Mouse (Mus musculus) embryonic facial prominence, embryonic 14.5 days (tissue): ENCODE measurements around the gene Gm10118. TPM values are rescaled to one million over a fixed set of nuclear protein-coding genes. Genes with fewer than 3 reads are reported as not detected.

ENCODE experiments used
- ATAC-seq: fragments of 200-750 bp; cut with Nextera tagmentation; 2 replicates; pipeline ENCODE4 v1.8.0; 2017; ENCODE audit warnings: low read depth, moderate number of reproducible peaks, moderate TSS enrichment
- DNase-seq: peaks from one replicate; pipeline ENCODE4 v3.0.0-alpha.2; 2015; ENCODE audit warnings: low spot score
- H3K27ac ChIP-seq: fragments of 300-500 bp; sonication (generic); replicated peaks from 2 replicates; pipeline ENCODE4 v1.5.1; 2014; ENCODE audit warnings: low read depth, mild to moderate bottlenecking, low read length, moderate library complexity
- H3K27me3 ChIP-seq: fragments of 300-500 bp; sonication (generic); replicated peaks from 2 replicates; pipeline ENCODE4 v1.6.1; 2014; ENCODE audit warnings: low read length; ENCODE audit not compliant: control insufficient read depth, insufficient read depth
- H3K36me3 ChIP-seq: fragments of 300-500 bp; sonication (generic); 2 replicates; pipeline ENCODE4 v1.6.1; 2014; ENCODE audit warnings: low read length, mixed read lengths; ENCODE audit not compliant: control insufficient read depth, insufficient read depth
- H3K4me1 ChIP-seq: fragments of 300-500 bp; sonication (generic); 2 replicates; pipeline ENCODE4 v1.6.1; 2014; ENCODE audit warnings: antibody characterized with exemption, low read length; ENCODE audit not compliant: control insufficient read depth, insufficient read depth
- H3K4me2 ChIP-seq: fragments of 300-500 bp; sonication (generic); 2 replicates; pipeline ENCODE4 v1.6.1; 2014; ENCODE audit warnings: low read depth, mild to moderate bottlenecking, low read length, moderate library complexity, mixed read lengths
- H3K4me3 ChIP-seq: fragments of 300-500 bp; sonication (generic); 2 replicates; pipeline ENCODE4 v1.5.1; 2014; ENCODE audit warnings: low read depth, mild to moderate bottlenecking, low read length
- H3K9ac ChIP-seq: fragments of 300-500 bp; sonication (generic); 2 replicates; pipeline ENCODE4 v1.6.1; 2014; ENCODE audit warnings: low read depth, mild to moderate bottlenecking, low read length, moderate library complexity, mixed read lengths
- H3K9me3 ChIP-seq: fragments of 300-500 bp; sonication (generic); 2 replicates; pipeline ENCODE4 v1.6.1; 2016; ENCODE audit warnings: low read length; ENCODE audit not compliant: control insufficient read depth
- WGBS: fragments of 180-500 bp; shearing (Covaris S2); extraction: QIAGEN DNeasy Blood & Tissue Kit; methylation state at CpG from one replicate; pipeline ENCODE4 v1.1.7; 2014; 5-methylcytosine and 5-hydroxymethylcytosine counted together
- polyA plus RNA-seq: library from polyadenylated mRNA; unstranded; fragments of >200 nt; fragmentation: Nextera tagmentation; extraction: Ambion mirVana; gene quantifications from 2 replicates; pipeline ENCODE4 v1.2.1, GENCODE M21; 2014

The Gm10118 gene
- polyA plus RNA-seq, 1 experiment from 2014 or later = 0.54 TPM

DNA sequence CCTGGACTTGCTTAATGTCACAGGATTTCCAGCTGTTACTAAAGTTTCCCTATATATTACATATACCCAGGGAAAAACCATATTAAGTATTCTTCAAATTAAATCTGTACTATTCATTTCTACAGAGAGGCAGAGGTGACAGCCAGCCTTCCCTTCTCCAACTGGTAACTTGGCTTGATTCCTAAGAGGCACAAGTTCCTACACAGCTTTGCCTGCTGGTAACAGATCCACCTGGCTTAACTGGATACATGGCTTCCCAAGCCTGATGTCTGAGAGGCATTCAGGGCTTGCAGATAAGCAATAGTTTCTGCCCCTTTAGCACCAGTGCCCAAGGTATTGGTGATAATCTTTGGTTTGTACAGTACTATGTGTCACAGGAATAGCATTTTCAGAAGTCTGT lies 27.3 kb downstream of the Gm10118 start:
- Histone ChIP-seq H3K4me1 (no peaks in the 10 kb centered on the region), H3K4me2 (no peak overlapping the region), H3K36me3 (no peaks in the 10 kb centered on the region), H3K9ac (no peak overlapping the region), H3K27me3 (no peaks in the 10 kb centered on the region), H3K4me3 (no peak overlapping the region), H3K27ac (no peak overlapping the region), H3K9me3 (no peaks in the 10 kb centered on the region)
- no peak for ATAC-seq
- no peak for DNase-seq

DNA sequence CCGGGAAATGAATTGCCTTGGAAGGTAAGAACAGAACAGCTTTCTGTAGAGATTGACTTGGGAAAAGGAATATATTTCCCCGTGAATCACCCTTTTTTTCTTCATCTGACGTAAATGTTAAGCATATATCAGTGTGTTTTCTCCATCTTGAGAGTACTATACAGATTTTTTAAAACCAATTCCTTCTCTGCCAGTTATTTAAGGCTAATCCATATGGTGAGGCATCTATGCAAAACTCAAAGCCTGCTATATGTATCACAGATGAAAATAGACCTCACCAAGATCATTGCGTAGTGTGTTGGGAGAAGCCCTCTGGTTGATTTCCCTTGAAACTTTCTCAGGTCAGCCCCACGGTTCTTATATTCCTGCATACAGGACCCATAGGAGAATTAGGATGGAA lies 32.6 kb downstream of the Gm10118 start:
- no peak for DNase-seq
- 92% methylated on average over 5 of the region's 5 CpGs for WGBS

DNA sequence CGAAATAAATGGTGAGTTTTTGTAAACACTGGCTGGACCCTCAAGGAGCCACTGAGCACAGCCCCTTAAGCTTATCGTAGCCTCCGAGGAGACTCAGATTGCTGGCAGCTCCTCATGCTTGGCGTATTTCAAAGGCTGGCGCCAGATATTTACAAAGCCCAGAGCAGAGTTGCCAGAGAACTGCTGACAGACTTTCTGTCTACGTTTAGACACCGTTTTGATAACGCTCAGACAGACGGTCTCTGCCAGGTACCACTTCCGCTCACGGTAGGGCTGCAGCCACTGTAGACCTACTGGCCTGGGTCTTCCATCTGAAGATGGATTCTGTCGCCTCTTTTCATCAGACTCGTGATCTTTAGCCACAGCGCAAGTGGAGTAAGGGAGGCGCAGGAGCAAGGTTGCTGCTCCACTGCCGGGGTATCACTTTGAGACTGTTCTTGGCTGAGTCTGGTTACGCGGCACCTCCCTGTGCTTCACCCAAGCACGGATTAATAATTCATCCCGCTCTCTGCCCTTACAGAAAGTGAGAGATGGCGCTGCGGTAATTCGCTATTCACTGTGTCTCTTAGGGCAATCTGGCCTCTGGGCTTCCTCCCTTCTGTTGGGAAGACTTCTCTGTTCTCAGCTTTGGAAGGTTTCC lies 40.7 kb downstream of the Gm10118 start:
- H3K9ac ChIP-seq = no peak overlapping the region
- DNase-seq (no peak), ATAC-seq (no peak)
- no peak overlapping the region for H3K27ac ChIP-seq
- no peaks in the 10 kb centered on the region for H3K36me3 ChIP-seq
- no peaks in the 10 kb centered on the region for H3K4me1 ChIP-seq
- H3K4me3 ChIP-seq = no peak overlapping the region
- H3K27me3 ChIP-seq = no peaks in the 10 kb centered on the region
- 75% methylated on average over 23 of the region's 23 CpGs for WGBS
- H3K4me2 ChIP-seq = no peak overlapping the region
- H3K9me3 ChIP-seq = no peaks in the 10 kb centered on the region

More for the DNA sequence above, 32.6 kb downstream of the Gm10118 start:
- no peaks in the 10 kb centered on the region for H3K4me1 ChIP-seq
- H3K27ac ChIP-seq = no peak overlapping the region
- no peak for ATAC-seq
- no peak overlapping the region for H3K4me2 ChIP-seq
- H3K4me3 ChIP-seq = no peak overlapping the region
- H3K36me3 ChIP-seq = no peaks in the 10 kb centered on the region
- no peak overlapping the region for H3K9ac ChIP-seq
- no peaks in the 10 kb centered on the region for H3K9me3 ChIP-seq
- no peaks in the 10 kb centered on the region for H3K27me3 ChIP-seq

DNA sequence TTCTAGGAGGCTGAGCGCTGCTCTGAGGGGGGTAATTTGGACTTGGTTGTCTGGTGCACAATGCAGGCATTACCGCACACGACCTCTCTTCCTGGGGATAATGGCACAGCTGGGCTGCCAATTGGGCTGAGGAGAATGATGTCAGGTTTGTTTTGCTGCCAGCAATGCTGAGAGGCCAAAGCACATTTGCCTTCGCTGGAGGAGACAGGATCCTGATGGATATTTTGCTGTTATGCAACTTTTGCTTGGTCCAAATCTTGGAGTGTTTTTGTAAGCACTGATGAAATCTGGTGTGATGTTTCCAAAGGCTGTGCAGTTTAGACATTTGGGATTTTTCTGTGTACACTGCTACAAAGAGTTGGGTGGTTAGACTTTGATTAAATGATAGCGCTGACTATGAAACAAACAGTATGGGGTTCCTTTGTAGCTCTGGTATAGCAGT lies 46.8 kb downstream of the Gm10118 start:
- no peak overlapping the region for H3K9ac ChIP-seq
- H3K9me3 ChIP-seq = no peaks in the 10 kb centered on the region
- no peaks in the 10 kb centered on the region for H3K4me1 ChIP-seq
- no peaks in the 10 kb centered on the region for H3K36me3 ChIP-seq
- no peak overlapping the region for H3K27ac ChIP-seq
- H3K27me3 ChIP-seq = no peaks in the 10 kb centered on the region
- peak; percentile 7 for DNase-seq
- WGBS = 69% methylated on average over 5 of the region's 5 CpGs
- H3K4me3 ChIP-seq = no peak overlapping the region
- no peak overlapping the region for H3K4me2 ChIP-seq
- ATAC-seq = no peak

Other genes with a start within 250 kb of the Gm10118 start
- gene Lrrtm3, start 162.8 kb upstream of the Gm10118 start, polyA plus RNA-seq = 3.2 and 5.5 TPM in 2 replicates